Mouse (Mus musculus) cerebellum, postnatal 10 days (tissue): Measurements from ENCODE around the gene Gapvd1.
"Not testable (repeated sequence)": the region's sequence is repeated elsewhere in the genome, so short reads cannot be mapped to it uniquely, and the experiment has no call there.

Experiments
- DNase-seq, 2 experiments: peaks; one replicate each; pipeline ENCODE4 v3.0.0; 2021; ENCODE audit warnings: mixed read lengths in 2 of 2

The Gapvd1 gene

DNA sequence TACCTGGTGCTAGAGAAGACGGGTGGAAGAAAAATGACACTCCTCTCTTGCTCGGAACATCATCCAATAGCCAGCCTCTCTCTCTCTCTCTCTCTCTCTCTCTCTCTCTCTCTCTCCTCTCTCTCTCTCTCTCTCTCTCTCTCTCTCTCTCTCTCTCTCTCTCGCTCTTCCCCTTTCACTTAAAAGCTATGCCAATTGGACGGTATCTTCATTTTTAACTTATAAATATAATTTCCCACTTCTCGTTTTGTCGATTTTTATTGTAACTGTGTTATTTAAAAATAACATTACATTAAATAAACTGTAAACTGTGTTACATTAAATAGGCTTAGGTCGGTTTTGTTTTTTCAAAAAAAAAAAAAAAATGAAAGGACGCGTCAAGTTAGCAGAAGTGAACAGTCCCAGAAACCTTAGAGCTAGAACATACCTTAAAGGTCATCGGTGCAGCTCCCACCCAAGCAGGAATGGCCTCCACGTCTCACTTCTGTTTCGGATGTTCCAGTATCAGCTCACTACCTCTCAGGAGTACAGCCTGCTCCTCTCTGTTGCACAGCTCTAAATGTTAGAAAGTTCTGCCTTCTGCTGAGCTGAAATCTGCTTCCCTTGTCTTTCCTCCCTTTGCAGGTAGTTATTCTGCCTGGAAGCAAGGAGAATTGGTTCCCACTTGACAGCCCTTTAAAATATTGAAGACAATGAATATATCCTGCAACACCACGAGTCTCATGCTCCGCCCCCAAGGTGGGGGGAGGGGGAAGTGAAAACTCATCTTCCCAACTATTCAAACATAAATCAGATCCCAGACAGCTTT lies at the start of gene Gapvd1:
Gene Gapvd1, minus strand, starts transcription at position 682 of the 808 bp plus-strand sequence.
- DNase-seq = peak; percentile 54 to 58

- peak; percentile 24 to 47 for DNase-seq
These were observed 49.8 kb upstream of the Gapvd1 start for GRCm38 (mm10) chr2:34804815-34805214.

GRCm38 (mm10) chr2:34804172-34804571 lies 49.1 kb upstream of the Gapvd1 start:
- DNase-seq = no peak

GRCm38 (mm10) chr2:34803746-34804145 lies 48.7 kb upstream of the Gapvd1 start:
- no peak for DNase-seq

DNA sequence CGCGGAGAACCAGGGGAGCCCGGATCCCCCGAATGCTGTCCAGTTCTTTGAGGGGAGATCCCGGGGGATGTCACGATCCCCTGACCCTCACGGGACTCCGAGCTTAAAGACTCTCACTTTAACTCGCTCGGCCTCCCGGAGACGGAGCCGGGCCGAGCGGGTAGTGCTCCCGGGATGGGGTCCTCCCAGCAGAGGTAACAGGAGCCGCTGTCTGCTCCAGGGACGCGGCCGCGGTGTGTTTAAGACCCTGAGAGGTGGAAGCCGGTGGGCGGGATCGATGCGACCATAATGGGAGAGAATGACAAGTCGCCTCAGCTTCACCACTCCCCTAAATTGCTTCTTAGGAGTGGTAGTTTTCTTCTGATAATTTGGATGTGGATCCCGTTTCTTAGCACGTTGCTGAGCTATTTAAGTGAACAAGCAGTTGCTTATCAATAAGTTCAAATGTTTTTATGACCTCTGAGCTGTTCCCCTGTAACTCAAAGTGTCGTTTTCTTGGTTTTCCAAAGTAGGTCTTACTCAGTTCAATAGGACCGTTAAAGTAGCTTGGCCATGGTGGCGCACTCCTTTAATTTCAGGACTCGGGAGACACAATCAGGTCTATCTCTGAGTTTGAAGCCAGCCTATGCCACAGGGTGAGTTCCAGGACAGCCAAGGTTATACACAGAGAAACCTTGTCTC lies 47.7 kb upstream of the Gapvd1 start:
- peak; percentile 32 to 39 for DNase-seq

DNA sequence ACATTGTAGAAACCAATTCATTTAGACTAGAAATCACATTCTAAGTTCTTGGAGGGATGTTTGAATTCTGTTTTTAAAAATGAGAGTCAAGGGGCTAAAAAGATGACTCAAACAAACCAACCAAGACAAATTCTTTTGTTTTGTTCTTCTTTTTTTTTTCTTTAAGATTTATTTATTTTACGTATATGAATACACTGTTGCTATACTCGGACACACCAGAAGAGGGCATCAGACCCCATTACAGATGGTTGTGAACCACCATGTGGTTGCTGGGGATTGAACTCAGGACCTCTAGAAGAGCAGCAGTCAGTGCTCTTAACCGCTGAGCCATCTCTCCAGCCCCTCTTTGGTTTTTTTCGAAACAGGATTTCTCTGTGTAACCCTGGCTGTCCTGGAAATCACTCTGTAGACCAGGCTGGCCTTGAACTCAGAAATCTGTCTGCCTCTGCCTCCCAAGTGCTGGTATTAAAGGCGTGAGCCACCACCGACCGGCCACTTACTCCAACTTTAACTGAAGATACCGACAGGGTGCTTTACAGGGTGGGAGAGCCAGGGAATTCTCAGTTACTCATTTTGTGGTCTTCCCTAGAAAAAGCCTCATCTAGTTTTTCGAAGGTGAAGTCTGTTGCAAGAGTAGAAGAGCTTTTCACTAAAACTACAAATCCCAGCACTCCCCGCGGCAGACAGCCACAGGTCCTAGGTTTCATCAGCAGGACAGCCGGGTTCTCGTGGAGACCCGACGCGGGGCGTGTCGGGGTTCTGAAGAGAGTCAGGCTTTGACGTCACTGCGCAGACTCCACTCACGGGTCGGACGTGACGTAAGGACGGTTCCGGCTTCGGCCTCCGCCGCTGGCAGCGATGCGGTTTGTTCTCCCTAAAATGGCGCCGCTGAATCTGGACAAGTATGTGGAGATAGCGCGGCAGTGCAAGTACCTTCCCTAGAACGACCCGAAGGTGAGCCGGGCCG lies 46.8 kb upstream of the Gapvd1 start:
- DNase-seq = peak; percentile 98 to 99

DNA sequence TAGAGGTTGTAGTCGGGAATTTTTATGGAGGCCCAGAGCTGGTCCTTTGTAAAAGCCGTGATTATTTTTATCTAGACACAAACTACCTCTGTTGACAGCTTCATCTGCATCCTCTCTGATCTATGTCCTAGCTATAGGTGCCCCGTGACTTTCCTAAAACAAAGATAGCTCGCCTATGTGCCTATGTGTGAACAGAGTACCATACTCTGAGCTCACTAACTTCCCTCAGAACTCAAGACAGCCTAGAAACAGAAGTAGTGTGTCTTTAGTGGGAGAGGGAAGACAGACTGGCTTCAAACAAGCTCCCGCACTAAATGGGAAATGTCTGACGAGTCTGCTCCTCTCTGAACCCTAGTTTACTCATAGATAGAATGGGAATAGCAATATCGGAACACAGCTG lies 45.3 kb upstream of the Gapvd1 start:
- no peak for DNase-seq

DNA sequence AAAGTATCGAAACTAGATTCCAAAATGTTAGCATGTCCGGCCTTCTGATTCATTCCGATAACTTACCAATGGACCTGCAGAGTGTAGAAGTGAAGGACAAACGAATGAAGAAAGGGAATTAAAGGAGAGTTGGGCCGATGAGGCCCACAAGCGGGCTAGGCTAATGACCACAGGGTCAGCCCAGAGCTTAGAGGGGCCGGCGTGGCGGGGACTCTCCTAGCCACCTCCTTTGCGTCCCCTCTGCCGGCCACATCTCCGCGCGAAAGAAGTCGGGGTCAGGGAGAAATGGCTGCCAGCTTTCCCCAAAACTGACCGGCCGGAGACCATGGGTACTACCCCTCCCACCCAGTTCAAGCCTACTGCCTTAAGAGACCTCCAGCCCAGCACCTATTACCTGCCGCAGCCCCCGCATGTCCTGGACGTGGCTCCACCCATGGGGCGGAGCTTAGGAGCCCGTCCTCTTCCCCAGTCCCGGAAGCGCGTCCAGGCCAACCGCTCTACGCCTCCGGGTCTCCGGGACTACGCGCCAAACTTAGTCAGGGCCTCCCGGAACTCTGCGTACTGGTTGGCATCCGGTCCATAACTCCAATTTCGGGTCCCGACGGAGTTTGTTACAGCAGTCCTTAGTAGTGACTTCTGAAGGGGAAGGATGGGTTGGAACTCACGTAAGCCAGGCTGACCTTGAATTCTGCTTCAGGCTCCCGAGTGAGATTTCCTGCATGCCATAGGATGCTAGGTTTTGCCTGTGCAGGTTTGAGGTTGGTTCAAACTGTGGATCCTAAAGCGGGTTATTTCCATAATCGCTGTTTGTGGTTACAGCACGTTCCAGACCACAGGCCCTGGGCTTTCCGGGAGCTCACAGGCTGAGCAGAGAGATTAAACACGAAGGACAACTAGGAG lies 44.6 kb upstream of the Gapvd1 start, which contains the start of gene Rabepk:
Gene Rabepk, minus strand, starts transcription at position 556 of the 900 bp plus-strand sequence.
- peak; percentile 83 to 89 for DNase-seq

GRCm38 (mm10) chr2:34795426-34795825 lies 40.4 kb upstream of the Gapvd1 start:
- no peak for DNase-seq

- no peak for DNase-seq
These were observed 39.5 kb upstream of the Gapvd1 start for GRCm38 (mm10) chr2:34794511-34794910.

DNA sequence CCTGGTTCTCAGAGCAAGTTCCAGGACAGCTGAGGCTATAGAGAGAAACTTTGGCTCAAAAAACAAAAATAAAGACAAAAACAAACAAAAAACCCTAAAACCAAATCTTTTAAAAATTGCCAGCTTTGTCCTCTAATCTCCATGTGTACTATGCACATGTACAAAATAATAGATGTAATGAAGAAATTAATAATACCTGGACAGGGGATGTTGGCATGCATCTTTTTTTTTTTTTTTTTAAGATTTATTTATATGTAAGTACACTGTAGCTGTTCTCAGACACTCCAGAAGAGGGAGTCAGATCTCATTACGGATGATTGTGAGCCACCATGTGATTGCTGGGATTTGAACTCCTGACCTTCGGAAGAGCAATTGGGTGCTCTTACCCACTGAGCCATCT lies 37.5 kb upstream of the Gapvd1 start:
- DNase-seq = not testable (repeated sequence)

DNA sequence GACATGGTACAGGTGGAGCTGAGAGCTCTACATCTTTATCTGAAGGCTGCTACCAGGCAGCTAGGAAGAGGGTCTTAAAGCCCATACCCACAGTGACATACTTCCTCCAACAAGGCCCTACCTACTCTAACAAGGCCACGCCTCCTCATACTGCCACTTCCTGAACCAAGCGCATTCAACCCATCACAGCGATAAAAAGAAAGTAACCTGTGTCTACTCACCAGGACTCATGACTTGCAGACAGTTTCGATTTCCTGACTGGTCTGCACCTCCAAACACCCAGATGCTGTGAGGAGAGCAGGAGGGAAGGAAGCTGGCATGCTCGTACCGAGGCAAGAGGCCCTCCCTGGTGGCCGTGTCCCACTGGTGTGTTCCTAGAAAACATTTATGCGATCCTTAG lies 35.2 kb upstream of the Gapvd1 start:
- DNase-seq = no peak

DNA sequence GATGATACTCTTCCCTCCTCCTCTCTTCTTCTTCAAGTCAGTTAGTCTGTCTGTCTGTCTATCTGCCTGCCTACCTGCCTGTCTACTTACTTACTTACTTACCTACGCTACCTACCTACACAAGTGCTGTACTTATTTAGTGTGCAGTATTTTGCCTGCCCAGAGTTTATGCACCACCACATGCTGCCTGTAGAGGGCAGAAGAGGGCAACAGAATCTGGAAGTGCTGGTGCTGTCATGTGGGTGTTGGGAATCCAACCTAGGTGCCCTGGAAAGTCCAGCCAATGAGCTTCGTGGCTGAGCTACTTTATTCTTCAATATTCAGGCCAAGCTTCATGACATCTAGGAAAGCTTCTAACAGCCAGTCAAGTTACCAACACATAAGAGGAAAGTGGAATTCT lies 29.1 kb upstream of the Gapvd1 start:
- DNase-seq = peak; percentile 55 to 61

- DNase-seq = no peak
These were observed 28.3 kb upstream of the Gapvd1 start for GRCm38 (mm10) chr2:34783064-34784020.

GRCm38 (mm10) chr2:34777237-34777868 lies 22.3 kb upstream of the Gapvd1 start:
- DNase-seq = no peak

DNA sequence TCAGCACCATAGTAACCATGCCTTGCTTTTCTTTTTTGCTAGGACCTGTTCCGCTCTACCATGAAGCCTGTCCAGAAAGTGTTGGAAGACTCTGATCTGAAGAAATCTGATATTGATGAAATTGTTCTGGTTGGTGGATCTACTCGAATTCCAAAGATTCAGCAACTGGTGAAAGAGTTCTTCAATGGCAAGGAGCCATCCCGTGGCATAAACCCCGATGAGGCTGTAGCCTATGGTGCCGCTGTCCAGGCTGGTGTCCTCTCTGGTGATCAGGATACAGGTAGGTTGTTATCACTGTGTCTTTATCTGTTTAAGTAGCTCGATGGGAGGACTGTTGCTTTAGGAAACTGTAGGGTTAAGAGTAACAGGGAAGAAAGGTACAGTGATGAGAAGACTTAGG lies 19.5 kb upstream of the Gapvd1 start:
- DNase-seq = no peak

DNA sequence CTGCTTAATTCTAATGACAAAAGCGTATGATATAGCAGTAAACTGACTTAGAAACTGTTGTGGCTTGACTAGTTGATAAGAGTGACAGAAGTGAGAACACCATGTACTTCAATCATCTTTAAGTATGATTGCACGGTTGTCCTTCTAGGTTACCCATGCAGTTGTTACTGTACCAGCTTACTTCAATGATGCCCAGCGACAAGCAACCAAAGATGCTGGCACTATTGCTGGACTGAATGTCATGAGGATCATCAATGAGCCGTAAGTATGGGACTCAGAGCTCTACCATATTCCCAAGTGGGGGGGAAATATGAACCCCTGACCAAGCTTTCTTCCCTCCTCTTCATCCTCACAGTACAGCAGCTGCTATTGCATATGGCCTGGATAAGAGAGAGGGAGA lies 18.6 kb upstream of the Gapvd1 start:
- DNase-seq = no peak

- peak in 1 of 2 experiments; percentile 70 for DNase-seq
These were observed 17.5 kb upstream of the Gapvd1 start for GRCm38 (mm10) chr2:34772252-34773235.
